Comparison of ENCODE assay signal across 19 mouse cellular contexts in genomic region chr3:101644062-101644802, GRCm38 (mm10).
"Had no signal": no experiment of that assay in that cellular context is flagged by ENCODE, and none has a peak within 500 bp of the region (broad histone marks: within the 10 kb centered on the region; RNA-seq: fewer than 3 reads in every experiment).

No protein-coding gene starts in this region.

- H3K27me3 ChIP-seq: intestine, embryonic 15.5 days; limb, embryonic 13.5 days; liver, embryonic 12.5 days; liver, embryonic 15.5 days; lung, embryonic 15.5 days; midbrain, embryonic 12.5 days; midbrain, embryonic 15.5 days; neural tube, embryonic 12.5 days; neural tube, embryonic 15.5 days; stomach, embryonic 15.5 days had no signal

- ATAC-seq: intestine, embryonic 15.5 days; liver, embryonic 12.5 days; midbrain, embryonic 15.5 days had no signal

- DNase-seq: kidney, adult 11 months; kidney, postnatal 4 days; liver; lung, adult 18-20 months; lung, postnatal 10 days; right cerebral cortex, adult 18-20 months; right cerebral cortex, postnatal 14 days; right cerebral cortex, postnatal 4 days; thymus, postnatal 25 days had no signal
